Mouse (Mus musculus): Measurements from ENCODE around the gene Arhgap31. TPM values are rescaled to one million over a fixed set of nuclear protein-coding genes. Genes with fewer than 3 reads are reported as not detected.

The Arhgap31 gene
- 10 to 100 TPM; 39.6 to 40.8 TPM for total RNA-seq (2021)
- long read RNA-seq, experiment 1, full-length matches to known transcripts, result 3 of 22 reads
- long read RNA-seq, experiment 1, partial matches to known transcripts, result 3 of 22 reads
- long read RNA-seq, experiment 1, other reads (novel, unspliced or antisense), result 16 of 22 reads
- long read RNA-seq, experiment 2, partial matches to known transcripts, result 2 of 17 reads
- long read RNA-seq, experiment 2, other reads (novel, unspliced or antisense), result 15 of 17 reads

GRCm38 (mm10) chr16:38712581-38713403, at the start of gene Arhgap31:
Arhgap31 (minus strand) TSS chr16:38713274.
- peak; percentile 92 to 95 for DNase-seq

- DNase-seq, result no peak
Measured at GRCm38 (mm10) chr16:38762401-38762800, 49.3 kb upstream of the Arhgap31 start.

GRCm38 (mm10) chr16:38761972-38762371, 48.9 kb upstream of the Arhgap31 start:
- DNase-seq, result peak; percentile 25 to 38

GRCm38 (mm10) chr16:38760834-38761375, 47.8 kb upstream of the Arhgap31 start:
- DNase-seq, result no peak

GRCm38 (mm10) chr16:38760239-38760638, 47.2 kb upstream of the Arhgap31 start:
- DNase-seq, result no peak

GRCm38 (mm10) chr16:38758104-38758861, 45.2 kb upstream of the Arhgap31 start:
- DNase-seq, result peak; percentile 56 to 80

GRCm38 (mm10) chr16:38757626-38758025, 44.6 kb upstream of the Arhgap31 start:
- no peak for DNase-seq

- no peak for DNase-seq
Measured at GRCm38 (mm10) chr16:38756572-38756971, 43.5 kb upstream of the Arhgap31 start.

- peak; percentile 31 to 37 for DNase-seq
Measured at GRCm38 (mm10) chr16:38756177-38756503, 43.1 kb upstream of the Arhgap31 start.

GRCm38 (mm10) chr16:38755452-38756176, 42.5 kb upstream of the Arhgap31 start:
- no peak for DNase-seq

- DNase-seq, result no peak
Measured at GRCm38 (mm10) chr16:38753631-38754030, 40.6 kb upstream of the Arhgap31 start.

GRCm38 (mm10) chr16:38750803-38751202, 37.7 kb upstream of the Arhgap31 start:
- no peak for DNase-seq

GRCm38 (mm10) chr16:38743941-38744673, 31.0 kb upstream of the Arhgap31 start:
- DNase-seq, result peak in 1 of 2 experiments; percentile 68

GRCm38 (mm10) chr16:38742659-38743131, 29.6 kb upstream of the Arhgap31 start:
- DNase-seq, result peak; percentile 42 to 56

- DNase-seq, result peak; percentile 83 to 89
Measured at GRCm38 (mm10) chr16:38742113-38742658, 29.1 kb upstream of the Arhgap31 start, which contains the start of gene B4galt4. B4galt4 (plus strand) TSS chr16:38742264.

GRCm38 (mm10) chr16:38741204-38741903, 28.3 kb upstream of the Arhgap31 start:
- DNase-seq, result no peak

- DNase-seq, result peak; percentile 45 to 75
Measured at GRCm38 (mm10) chr16:38730921-38731320, 17.8 kb upstream of the Arhgap31 start.

GRCm38 (mm10) chr16:38729610-38730288, 16.7 kb upstream of the Arhgap31 start:
- peak; percentile 63 to 72 for DNase-seq

GRCm38 (mm10) chr16:38729139-38729538, 16.1 kb upstream of the Arhgap31 start:
- DNase-seq, result no peak

Data from heart, adult 18-20 months (tissue).